Mouse (Mus musculus): ENCODE measurements around the gene Mmachc. TPM values are rescaled to one million over a fixed set of nuclear protein-coding genes. Genes with fewer than 3 reads are reported as not detected.

Mmachc gene
- polyA plus RNA-seq (2016; fragmentation: Nextera tagmentation; extraction: Ambion mirVana) = 28.0 and 30.9 TPM in 2 replicates

DNA sequence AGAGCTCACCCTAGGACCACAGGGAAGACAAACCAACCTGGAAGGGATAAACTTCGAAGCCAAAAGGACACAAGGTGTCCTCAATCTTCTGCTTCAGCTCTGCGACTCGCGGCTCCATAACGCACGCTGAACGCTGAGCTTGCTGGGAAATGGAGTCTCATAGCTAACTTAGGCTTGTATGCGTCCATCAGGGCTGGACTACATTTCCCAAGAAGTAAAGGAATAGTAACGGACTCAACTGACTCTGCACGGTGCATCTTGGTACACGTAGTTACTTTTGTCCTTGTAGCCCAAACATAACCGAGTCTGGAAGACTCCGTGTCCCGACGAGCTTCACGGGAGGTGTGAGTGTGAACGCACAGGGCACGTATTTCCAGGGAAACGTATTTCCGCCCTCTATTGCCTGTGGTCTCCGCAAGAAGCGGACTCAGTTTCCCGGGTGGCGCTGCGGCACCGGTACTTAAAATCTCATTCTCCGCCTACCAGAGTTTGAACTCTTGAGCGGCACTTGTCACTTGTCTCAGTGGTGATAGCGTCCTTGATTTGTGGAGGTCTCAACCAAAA, at the start of gene Mmachc, which contains the start of gene Ccdc163:
Mmachc (minus strand) TSS at position 206 of the 564 bp plus-strand sequence.
Ccdc163 (plus strand) TSS at position 309 of the 564 bp plus-strand sequence.
- Histone ChIP-seq H3K36me3 (peaks cover 10% of the 10 kb centered on the region; the same call in 1 of the 2 replicates), H3K9me3 (no peaks in the 10 kb centered on the region), H3K27me3 (replicated peaks) (no peaks in the 10 kb centered on the region), H3K4me2 (replicated peaks) (peak within 1 kb of the TSS; percentile 82), H3K4me3 (peak within 1 kb of the TSS; percentile 56), H3K4me1 (peaks cover 7% of the 10 kb centered on the region), H3K9ac (peak within 1 kb of the TSS; percentile 57), H3K27ac (no peak within 1 kb of the TSS)
- under 1% methylated on average over 29 of the region's 29 CpGs for WGBS
- ATAC-seq (ENCODE audit: low FRiP score, low read depth) = peak; percentile 99

GRCm38 (mm10) chr4:116749750-116750149, 41.5 kb upstream of the Mmachc start:
- Histone ChIP-seq H3K4me1 (no peaks in the 10 kb centered on the region), H3K4me3 (no peak overlapping the region), H3K4me2 (replicated peaks) (no peak overlapping the region), H3K36me3 (no peaks in the 10 kb centered on the region), H3K9me3 (no peaks in the 10 kb centered on the region), H3K9ac (no peak overlapping the region), H3K27me3 (replicated peaks) (no peaks in the 10 kb centered on the region), H3K27ac (no peak overlapping the region)
- no peak for ATAC-seq (ENCODE audit: low FRiP score, low read depth)
- WGBS = 93% methylated on average over 2 of the region's 2 CpGs

GRCm38 (mm10) chr4:116738972-116739751, 31.0 kb upstream of the Mmachc start:
- H3K9ac ChIP-seq = no peak overlapping the region
- WGBS = 86% methylated on average over 9 of the region's 9 CpGs
- H3K27ac ChIP-seq = no peak overlapping the region
- H3K27me3 ChIP-seq (replicated peaks) = no peaks in the 10 kb centered on the region
- H3K4me2 ChIP-seq (replicated peaks) = no peak overlapping the region
- no peaks in the 10 kb centered on the region for H3K9me3 ChIP-seq
- H3K4me1 ChIP-seq = no peaks in the 10 kb centered on the region
- no peaks in the 10 kb centered on the region for H3K36me3 ChIP-seq
- no peak for ATAC-seq (ENCODE audit: low FRiP score, low read depth)
- no peak overlapping the region for H3K4me3 ChIP-seq

DNA sequence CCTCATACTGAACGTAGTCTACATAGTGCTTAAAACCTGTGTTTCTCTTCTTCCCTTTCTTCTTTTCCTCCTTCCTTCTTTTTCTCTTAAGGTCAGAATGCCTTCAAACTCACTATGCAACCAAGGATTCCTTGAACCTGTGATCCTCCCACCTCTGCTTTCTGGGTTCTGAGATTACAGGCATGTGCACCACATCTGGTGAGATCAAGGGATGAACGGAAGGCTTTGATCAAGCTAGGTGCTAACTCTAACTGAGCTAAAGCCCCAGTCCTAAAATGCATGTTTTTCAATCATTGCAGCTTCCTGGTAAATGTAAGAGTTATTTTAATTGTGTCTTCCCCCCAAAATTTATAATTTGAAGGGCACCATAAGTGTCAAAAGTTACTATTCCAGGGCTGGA, 26.8 kb upstream of the Mmachc start:
- Histone ChIP-seq H3K9ac (no peak overlapping the region), H3K4me3 (no peak overlapping the region), H3K4me1 (no peaks in the 10 kb centered on the region), H3K4me2 (replicated peaks) (no peak overlapping the region), H3K9me3 (no peaks in the 10 kb centered on the region), H3K36me3 (no peaks in the 10 kb centered on the region), H3K27ac (no peak overlapping the region), H3K27me3 (replicated peaks) (no peaks in the 10 kb centered on the region)
- 90% methylated on average over 2 of the region's 2 CpGs for WGBS
- no peak for ATAC-seq (ENCODE audit: low FRiP score, low read depth)

DNA sequence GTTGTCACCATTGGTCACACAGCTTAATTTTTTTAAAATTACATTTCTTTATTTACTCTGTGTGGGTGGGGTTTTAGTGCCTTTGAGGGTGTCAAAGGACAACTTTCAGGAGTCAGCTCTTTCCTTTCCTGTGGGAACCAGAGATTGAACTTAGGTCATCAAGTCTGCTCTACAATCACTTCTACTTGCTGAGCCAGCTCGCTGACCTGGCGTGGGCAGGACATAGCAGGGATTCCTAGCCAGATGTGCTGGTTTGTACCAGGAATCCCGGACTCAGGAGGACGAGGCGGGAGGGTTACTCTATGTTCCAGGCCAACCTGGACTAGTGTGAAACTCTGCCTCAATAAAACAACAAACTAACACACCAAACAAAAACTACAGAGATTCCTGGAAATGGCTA, 24.1 kb upstream of the Mmachc start:
- Histone ChIP-seq H3K36me3 (no peaks in the 10 kb centered on the region), H3K9ac (no peak overlapping the region), H3K9me3 (no peaks in the 10 kb centered on the region), H3K4me3 (no peak overlapping the region), H3K27ac (no peak overlapping the region), H3K27me3 (replicated peaks) (no peaks in the 10 kb centered on the region), H3K4me2 (replicated peaks) (no peak overlapping the region), H3K4me1 (no peaks in the 10 kb centered on the region)
- WGBS = 80% methylated on average over 5 of the region's 5 CpGs
- ATAC-seq (ENCODE audit: low FRiP score, low read depth) = no peak

DNA sequence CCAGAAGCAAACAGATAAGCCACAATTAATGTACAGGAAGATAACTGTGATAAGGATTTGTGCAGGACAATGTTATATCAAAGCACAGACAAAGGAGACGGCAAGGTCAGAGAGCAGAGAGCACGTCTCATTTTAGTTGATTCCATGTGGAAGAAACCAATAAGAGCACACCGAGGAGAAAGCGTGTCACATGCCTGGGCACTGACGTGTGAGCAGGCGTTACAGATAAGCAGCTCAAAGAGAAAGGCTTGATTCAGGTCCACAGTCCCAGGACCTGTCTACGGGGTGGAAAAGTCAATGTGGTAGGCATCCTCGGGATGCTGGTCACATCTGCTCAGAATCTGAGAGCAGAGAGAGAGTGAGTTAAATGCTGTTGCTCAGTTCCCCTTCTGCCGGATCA, 22.9 kb upstream of the Mmachc start:
- no peaks in the 10 kb centered on the region for H3K36me3 ChIP-seq
- no peak for ATAC-seq (ENCODE audit: low FRiP score, low read depth)
- no peak overlapping the region for H3K4me3 ChIP-seq
- 89% methylated on average over 9 of the region's 9 CpGs for WGBS
- H3K9me3 ChIP-seq = no peaks in the 10 kb centered on the region
- H3K27me3 ChIP-seq (replicated peaks) = no peaks in the 10 kb centered on the region
- H3K4me1 ChIP-seq = no peaks in the 10 kb centered on the region
- no peak overlapping the region for H3K27ac ChIP-seq
- H3K9ac ChIP-seq = no peak overlapping the region
- H3K4me2 ChIP-seq (replicated peaks) = no peak overlapping the region

- Histone ChIP-seq H3K4me1 (no peaks in the 10 kb centered on the region), H3K4me3 (no peak overlapping the region), H3K36me3 (no peaks in the 10 kb centered on the region), H3K9me3 (no peaks in the 10 kb centered on the region), H3K4me2 (replicated peaks) (no peak overlapping the region), H3K27ac (no peak overlapping the region), H3K9ac (no peak overlapping the region), H3K27me3 (replicated peaks) (no peaks in the 10 kb centered on the region)
- WGBS = 95% methylated on average over 3 of the region's 3 CpGs
- ATAC-seq (ENCODE audit: low FRiP score, low read depth) = no peak
Observed at GRCm38 (mm10) chr4:116729532-116729931, 21.3 kb upstream of the Mmachc start.

GRCm38 (mm10) chr4:116727401-116727800, 19.2 kb upstream of the Mmachc start:
- Histone ChIP-seq H3K4me2 (replicated peaks) (no peak overlapping the region), H3K9ac (no peak overlapping the region), H3K27me3 (replicated peaks) (no peaks in the 10 kb centered on the region), H3K4me1 (no peaks in the 10 kb centered on the region), H3K4me3 (no peak overlapping the region), H3K27ac (no peak overlapping the region), H3K9me3 (no peaks in the 10 kb centered on the region), H3K36me3 (no peaks in the 10 kb centered on the region)
- WGBS = 84% methylated on average over 3 of the region's 3 CpGs
- no peak for ATAC-seq (ENCODE audit: low FRiP score, low read depth)

DNA sequence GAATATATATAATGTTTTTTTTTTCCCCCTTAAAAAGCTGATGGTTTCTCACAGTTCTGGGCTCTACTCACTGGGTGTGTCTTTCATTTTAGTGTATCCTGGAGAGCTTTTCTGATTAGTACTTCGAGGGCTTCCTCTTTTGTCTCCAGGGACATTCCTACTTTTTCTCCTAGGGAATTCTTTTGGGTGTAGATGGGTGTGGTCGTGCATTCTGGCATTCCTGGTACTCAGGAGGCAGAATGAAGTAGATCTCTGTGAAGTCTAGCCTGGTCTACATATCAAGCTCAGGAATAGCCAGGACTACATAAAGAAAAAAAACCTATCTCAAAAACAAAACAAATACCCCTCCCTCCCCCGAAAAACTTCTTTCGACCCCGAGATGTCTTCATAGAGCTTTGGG, 17.2 kb upstream of the Mmachc start:
- Histone ChIP-seq H3K4me1 (peaks cover 7% of the 10 kb centered on the region; the same call in 1 of the 2 replicates), H3K27ac (no peak overlapping the region), H3K9me3 (no peaks in the 10 kb centered on the region), H3K36me3 (no peaks in the 10 kb centered on the region), H3K4me2 (replicated peaks) (no peak overlapping the region), H3K9ac (no peak overlapping the region), H3K4me3 (no peak overlapping the region), H3K27me3 (replicated peaks) (no peaks in the 10 kb centered on the region)
- WGBS = 84% methylated on average over 5 of the region's 5 CpGs
- ATAC-seq (ENCODE audit: low FRiP score, low read depth) = no peak

DNA sequence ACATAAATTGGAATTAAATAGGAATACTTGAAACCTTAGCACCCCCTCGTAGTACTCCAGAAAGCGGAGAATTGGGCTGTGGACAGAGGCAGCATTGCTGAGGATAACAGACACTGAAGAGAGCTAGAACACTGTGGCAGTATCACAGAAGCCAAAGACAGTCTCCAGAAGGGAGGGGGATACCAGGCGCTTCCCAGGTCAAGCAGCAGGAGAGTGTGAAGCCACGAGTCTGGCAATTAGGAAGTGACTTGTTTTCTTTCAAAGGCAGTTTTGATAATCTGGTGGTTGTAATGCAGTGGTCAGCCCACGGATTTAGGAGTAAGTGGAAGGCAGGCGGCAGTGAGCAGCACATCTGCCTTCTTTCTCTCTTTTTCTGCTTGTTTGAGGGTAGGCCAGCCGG, 14.0 kb upstream of the Mmachc start:
- Histone ChIP-seq H3K27ac (no peak overlapping the region), H3K9me3 (no peaks in the 10 kb centered on the region), H3K36me3 (no peaks in the 10 kb centered on the region), H3K4me1 (peaks cover 7% of the 10 kb centered on the region; the same call in 1 of the 2 replicates), H3K9ac (no peak overlapping the region), H3K4me3 (no peak overlapping the region), H3K27me3 (replicated peaks) (no peaks in the 10 kb centered on the region), H3K4me2 (replicated peaks) (peak overlapping the region; percentile 74)
- no peak for ATAC-seq (ENCODE audit: low FRiP score, low read depth)
- WGBS = 31% methylated on average over 7 of the region's 7 CpGs

GRCm38 (mm10) chr4:116721098-116721628, 13.0 kb upstream of the Mmachc start:
- peak overlapping the region; percentile 29; the same call in 1 of the 2 replicates for H3K27ac ChIP-seq
- H3K27me3 ChIP-seq (replicated peaks) = no peaks in the 10 kb centered on the region
- peaks cover 7% of the 10 kb centered on the region; the same call in 1 of the 2 replicates for H3K4me1 ChIP-seq
- ATAC-seq (ENCODE audit: low FRiP score, low read depth) = peak; percentile 10; the same call in 1 of the 2 replicates
- peak overlapping the region; percentile 65 for H3K4me3 ChIP-seq
- H3K9me3 ChIP-seq = no peaks in the 10 kb centered on the region
- H3K36me3 ChIP-seq = no peaks in the 10 kb centered on the region
- H3K9ac ChIP-seq = peak overlapping the region; percentile 70
- H3K4me2 ChIP-seq (replicated peaks) = peak overlapping the region; percentile 74
- under 1% methylated on average over 29 of the region's 29 CpGs for WGBS

- H3K27me3 ChIP-seq (replicated peaks) = no peaks in the 10 kb centered on the region
- H3K27ac ChIP-seq = peak within 1 kb of the TSS; percentile 29; the same call in 1 of the 2 replicates
- peak within 1 kb of the TSS; percentile 65 for H3K4me3 ChIP-seq
- peak within 1 kb of the TSS; percentile 74 for H3K4me2 ChIP-seq (replicated peaks)
- no peaks in the 10 kb centered on the region for H3K9me3 ChIP-seq
- peak; percentile 98 for ATAC-seq (ENCODE audit: low FRiP score, low read depth)
- peaks cover 6% of the 10 kb centered on the region; the same call in 1 of the 2 replicates for H3K36me3 ChIP-seq
- peak within 1 kb of the TSS; percentile 70 for H3K9ac ChIP-seq
- peaks cover 7% of the 10 kb centered on the region; the same call in 1 of the 2 replicates for H3K4me1 ChIP-seq
- under 1% methylated on average over 34 of the region's 34 CpGs for WGBS
Observed at GRCm38 (mm10) chr4:116720343-116721097, 12.3 kb upstream of the Mmachc start, which contains the start of gene Tesk2. TSS of gene Tesk2 (plus strand) at chr4:116720948.
